Mouse (Mus musculus): ENCODE results near the gene Cd3eap. TPM values are rescaled to one million over a fixed set of nuclear protein-coding genes. Genes with fewer than 3 reads are reported as not detected.
A peak's percentile ranks its signal among the peaks of the same experiment; 100 is the strongest.

Gene Cd3eap
- total RNA-seq, 2 experiments from 2014 or later: 11.4 to 11.5 TPM

DNA sequence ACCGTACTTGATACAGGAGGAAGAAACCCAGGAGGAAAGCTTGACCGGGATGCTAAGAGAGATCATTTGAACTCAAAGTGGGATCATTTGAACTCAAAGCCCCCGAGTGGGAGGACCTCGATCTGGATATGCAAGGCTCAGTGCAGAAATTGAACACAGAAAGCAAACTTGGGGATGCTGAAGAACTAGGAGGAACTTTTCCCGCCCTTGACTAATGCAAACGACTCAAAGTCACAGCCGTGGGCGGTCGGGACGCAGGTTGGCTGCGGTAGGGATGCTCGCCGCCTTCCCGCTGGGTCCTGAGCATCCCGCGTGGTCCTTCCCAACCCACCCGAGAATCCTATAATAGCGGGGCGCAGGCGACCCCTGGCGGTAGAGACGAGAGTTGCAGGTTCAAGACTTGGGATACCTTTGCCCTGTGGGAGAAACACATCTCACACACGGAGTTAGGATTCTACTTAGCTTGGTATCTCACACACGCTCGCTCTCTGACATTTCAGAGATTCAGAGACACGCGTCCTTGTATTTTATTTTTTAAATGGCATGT is 16.7 kb downstream of the Cd3eap start:
- intact Hi-C loops (cut with DNase I): loop anchor here (1.0 kb wide), 1 partner anchor 42 kb away; no protein-coding TSS in a partner anchor
- peak; percentile 91 for DNase-seq

DNA sequence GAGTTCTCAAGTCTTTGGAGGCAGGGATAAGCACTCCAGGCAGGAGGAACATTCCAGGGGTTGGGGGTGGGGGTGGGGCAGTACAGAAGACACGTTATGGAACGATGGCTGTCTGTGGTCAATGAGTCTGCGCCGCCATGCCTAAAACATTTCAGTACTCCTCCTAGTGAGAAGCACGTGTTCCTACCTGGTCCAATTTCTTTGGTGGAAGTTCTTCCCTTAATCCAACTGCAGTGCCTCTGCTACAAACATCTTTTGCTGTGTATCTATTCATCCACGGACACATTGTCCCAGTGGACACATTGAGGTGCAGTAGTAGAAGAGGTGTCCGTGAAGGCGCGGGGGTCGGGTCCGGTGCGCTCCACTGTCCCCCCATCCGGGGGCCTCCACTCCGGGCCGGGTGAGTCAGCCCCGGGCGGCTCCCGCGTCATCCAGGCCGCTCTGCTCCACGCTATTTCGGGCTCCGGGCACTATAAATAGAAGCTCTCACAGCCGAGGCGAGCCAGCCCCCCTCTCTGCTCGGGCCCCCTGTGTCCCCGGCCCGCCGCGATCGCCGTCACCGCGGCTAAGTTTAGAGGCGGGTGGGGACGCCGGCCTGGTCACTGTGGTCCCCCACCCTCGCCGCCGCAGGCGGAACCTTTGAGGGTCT is 17.4 kb downstream of the Cd3eap start:
- DNase-seq: peak; percentile 89
- Histone ChIP-seq H3K4me3 (peak overlapping the region; percentile 76), H3K27ac (peak overlapping the region; percentile 94)
- no peak for TF ChIP-seq CTCF (IDR thresholded peaks at IDR 0.05)
- intact Hi-C loops (cut with DNase I): loop anchor here (1.0 kb wide), 1 partner anchor 42 kb away; no protein-coding TSS in a partner anchor

More for the DNA sequence above, 16.7 kb downstream of the Cd3eap start:
- H3K4me3 ChIP-seq: peak overlapping the region; percentile 76
- TF ChIP-seq CTCF (IDR thresholded peaks at IDR 0.05): 0 out of 2 replicates have a peak, but pooled peaks have one; percentile 98
- peak overlapping the region; percentile 94 for H3K27ac ChIP-seq

DNA sequence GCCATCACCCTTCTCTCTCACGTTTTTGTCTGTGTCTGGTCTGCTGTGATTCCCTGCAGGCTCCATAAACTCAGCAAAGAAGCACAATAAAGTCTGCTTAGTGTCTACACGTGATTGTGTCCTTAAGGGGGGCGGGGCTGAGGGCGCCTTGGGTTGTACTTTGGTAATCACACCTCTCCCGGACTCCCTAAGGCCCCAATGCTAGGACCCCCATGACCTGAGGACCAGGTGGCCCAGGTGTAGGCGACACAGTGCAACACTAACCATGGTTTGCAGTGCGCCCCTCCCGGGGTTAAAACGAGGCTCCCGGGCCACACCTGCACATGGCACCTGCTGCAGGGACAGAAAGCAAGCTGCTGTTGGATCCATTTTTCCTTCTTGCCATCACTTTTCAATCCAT is 18.0 kb downstream of the Cd3eap start:
- H3K27ac ChIP-seq: peak overlapping the region; percentile 94
- no peak for DNase-seq
- no peak for TF ChIP-seq CTCF (IDR thresholded peaks at IDR 0.05)
- H3K4me3 ChIP-seq: peak overlapping the region; percentile 76
- intact Hi-C loops (cut with DNase I): no loop called here

DNA sequence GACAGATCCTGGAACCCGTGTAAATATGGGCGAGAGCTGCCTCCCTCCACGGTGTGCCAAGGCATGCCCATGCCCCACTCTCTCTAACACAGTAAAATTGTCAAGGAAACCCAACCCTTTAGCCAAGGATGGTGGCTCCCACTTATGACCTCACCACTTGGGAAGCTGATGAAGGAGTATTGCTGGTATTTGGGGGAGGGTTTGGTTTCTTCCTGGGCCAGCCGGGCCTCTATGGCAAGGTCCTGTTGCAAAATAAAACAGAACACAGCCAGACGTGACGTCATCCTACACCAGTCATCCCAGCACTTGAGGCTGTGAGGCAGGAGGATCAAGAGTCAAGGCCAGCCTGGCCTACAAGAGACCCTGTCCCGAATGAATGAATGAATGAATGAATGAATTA is 20.7 kb downstream of the Cd3eap start:
- no peak overlapping the region for H3K4me3 ChIP-seq
- H3K27ac ChIP-seq: peak overlapping the region; percentile 62

DNA sequence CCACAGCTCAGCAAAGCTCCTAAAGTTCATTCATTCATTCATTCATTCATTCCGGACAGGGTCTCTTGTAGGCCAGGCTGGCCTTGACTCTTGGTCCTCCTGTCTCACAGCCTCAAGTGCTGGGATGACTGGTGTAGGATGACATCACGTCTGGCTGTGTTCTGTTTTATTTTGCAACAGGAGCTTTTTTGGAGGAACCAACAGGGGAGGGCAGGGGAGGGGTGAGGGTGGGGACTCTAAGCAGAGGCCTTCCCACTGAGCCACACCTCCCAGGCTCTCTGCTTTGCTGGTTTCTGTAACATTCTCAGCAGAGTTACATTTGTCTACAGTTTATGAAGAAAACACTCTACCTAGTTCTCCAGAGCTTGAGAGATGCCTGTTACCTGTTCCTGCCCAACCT is 21.2 kb downstream of the Cd3eap start:
- no peak for TF ChIP-seq CTCF (IDR thresholded peaks at IDR 0.05)
- peak overlapping the region; percentile 62 for H3K27ac ChIP-seq
- no peak for DNase-seq
- intact Hi-C loops (cut with DNase I): no loop called here
- H3K4me3 ChIP-seq: no peak overlapping the region

More for the DNA sequence above, 20.7 kb downstream of the Cd3eap start:
- no peak for DNase-seq
- intact Hi-C loops (cut with DNase I): no loop called here
- TF ChIP-seq CTCF (IDR thresholded peaks at IDR 0.05): no peak

DNA sequence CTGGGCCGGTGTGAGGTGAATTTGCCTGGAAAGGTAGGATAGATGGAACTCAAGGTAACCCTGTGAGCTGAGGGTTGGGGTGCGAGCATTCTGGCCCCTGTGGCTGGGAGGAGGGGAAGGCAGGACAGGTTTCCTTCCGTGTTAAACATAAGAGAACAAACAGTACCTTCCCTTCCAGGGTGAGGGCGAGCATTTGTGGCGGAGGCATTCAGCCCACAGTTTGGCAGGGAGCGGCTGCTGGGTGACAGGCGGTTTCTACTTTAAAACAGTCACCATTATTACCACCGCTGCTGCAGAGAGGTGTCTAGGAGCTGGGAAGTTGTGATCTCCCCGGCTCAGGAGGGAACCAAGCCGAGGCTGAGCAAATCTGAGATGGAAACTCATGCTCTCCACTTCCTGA is 22.2 kb downstream of the Cd3eap start:
- no peak for DNase-seq
- H3K4me3 ChIP-seq: no peak overlapping the region
- intact Hi-C loops (cut with DNase I): no loop called here
- H3K27ac ChIP-seq: peak overlapping the region; percentile 25
- no peak for TF ChIP-seq CTCF (IDR thresholded peaks at IDR 0.05)

DNA sequence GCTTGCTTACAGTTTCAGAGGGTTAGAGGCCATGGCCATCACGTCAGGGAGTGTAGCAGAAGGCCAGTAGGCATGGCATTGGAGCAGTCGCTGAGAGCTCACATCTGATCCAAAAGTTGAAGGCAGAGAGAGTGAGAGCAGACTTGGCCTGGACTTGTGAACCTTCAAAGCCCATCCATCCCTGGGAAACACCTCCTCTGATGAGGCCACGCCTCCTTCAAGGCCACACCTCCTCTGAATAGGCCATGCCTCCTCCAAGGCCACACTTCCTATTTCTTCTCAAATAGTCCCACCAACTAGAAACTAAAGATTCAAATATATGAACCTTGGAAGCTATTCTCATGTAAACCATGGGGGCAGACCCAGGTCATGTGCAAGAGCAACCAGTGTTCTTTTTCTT is 23.7 kb downstream of the Cd3eap start:
- Histone ChIP-seq H3K27ac (no peak overlapping the region), H3K4me3 (no peak overlapping the region)
- DNase-seq: no peak
- no peak for TF ChIP-seq CTCF (IDR thresholded peaks at IDR 0.05)
- intact Hi-C loops (cut with DNase I): no loop called here

DNA sequence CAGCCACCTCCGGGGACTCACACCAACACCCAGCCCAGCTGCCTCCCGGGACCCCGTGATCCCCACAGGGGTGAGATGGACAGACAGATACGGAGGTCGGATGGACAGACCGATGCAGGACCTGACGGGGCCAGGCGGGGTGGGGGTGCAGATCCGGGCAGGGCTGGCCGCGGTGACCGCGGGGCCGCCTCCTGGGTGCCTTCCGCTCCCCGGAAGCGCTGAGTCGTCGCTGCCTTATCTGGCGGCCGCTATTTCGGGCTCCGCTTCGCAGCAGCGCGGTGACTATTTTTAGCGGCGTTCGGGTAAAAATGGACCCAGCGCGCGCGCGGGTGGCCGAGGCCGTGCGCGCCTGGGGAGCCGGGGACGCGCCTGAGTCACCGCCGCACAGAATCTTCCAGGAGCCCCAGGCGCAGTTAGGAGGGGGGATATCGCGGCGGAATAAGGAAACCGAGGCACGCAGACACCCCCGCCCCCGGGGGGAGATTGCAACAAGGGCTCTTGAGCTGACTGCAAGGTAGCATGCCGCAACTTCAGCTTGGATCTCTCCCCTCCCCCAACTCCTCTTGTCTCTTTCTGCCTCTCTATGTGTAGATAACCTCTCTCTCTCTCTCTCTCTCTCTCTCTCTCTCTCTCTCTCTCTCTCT is 26.5 kb downstream of the Cd3eap start:
- Histone ChIP-seq H3K4me3 (peak overlapping the region; percentile 89), H3K27ac (peak overlapping the region; percentile 97)
- intact Hi-C loops (cut with DNase I): no loop called here
- peak; percentile 94 for DNase-seq
- no peak for TF ChIP-seq CTCF (IDR thresholded peaks at IDR 0.05)

DNA sequence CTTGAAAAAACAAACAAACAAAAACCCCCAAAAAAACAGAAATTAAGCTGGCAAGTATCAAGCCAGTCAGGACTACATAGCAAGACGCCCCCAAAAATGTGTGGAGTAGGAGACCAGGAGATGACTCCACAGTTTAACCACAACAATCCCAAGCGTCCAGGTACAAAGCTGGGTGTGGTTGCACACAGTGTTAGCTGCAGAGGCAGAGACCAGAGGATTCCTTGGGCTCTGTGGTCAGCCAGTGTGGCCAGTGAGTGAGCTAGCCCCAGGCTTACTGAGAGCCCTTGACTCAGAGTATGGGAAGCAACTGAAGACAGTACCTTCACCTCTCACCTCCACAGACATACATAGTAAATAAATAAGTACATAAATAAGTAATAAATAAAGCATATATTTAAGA is 27.4 kb downstream of the Cd3eap start:
- no peak for DNase-seq
- TF ChIP-seq CTCF (IDR thresholded peaks at IDR 0.05): no peak
- intact Hi-C loops (cut with DNase I): no loop called here
- Histone ChIP-seq H3K27ac (peak overlapping the region; percentile 97), H3K4me3 (peak overlapping the region; percentile 89)

DNA sequence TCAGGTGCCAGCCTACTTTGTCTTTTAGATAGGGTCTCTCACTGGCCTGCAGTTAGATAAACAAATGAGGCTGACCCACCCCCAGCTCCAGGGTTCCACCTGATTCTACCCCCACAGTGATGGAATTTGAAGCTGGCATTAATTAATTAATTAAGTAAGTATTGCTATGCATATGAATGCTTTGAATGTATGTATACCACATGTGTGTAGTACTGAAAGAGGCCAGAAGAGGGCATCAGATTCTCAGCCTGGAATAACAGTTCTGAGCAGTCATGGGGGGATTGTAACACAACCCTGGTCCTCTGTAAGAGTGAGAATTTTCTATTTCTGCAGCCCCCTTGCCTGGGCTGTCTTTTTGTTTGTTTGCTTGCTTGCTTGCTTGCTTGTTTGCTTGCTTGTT is 30.9 kb downstream of the Cd3eap start:
- intact Hi-C loops (cut with DNase I): no loop called here
- DNase-seq: no peak
- H3K27ac ChIP-seq: no peak overlapping the region
- H3K4me3 ChIP-seq: no peak overlapping the region
- TF ChIP-seq CTCF (IDR thresholded peaks at IDR 0.05): peak; percentile 41

DNA sequence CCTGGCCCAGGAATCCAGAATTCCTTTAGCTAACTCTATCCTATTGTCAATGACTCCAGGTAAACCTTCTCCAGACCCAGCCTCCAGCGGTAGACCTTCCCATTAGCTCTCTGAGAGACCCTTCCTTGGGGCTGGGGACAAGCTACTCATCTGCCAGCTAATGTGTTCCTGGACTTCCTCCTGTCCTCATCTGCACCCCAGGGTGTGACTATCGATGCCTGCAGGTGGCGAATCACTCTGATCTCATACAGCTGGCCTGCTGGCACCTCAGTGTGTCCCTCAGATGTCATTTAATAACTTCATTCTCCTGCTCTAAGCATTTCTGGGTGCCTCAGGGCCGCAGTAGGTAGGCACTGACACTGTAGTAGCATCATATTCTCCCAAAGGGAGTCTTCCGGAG is 31.5 kb downstream of the Cd3eap start:
- no peak for TF ChIP-seq CTCF (IDR thresholded peaks at IDR 0.05)
- intact Hi-C loops (cut with DNase I): no loop called here
- H3K4me3 ChIP-seq: peak overlapping the region; percentile 72; the same call in 1 of the 2 replicates
- DNase-seq: no peak
- peak overlapping the region; percentile 89 for H3K27ac ChIP-seq

DNA sequence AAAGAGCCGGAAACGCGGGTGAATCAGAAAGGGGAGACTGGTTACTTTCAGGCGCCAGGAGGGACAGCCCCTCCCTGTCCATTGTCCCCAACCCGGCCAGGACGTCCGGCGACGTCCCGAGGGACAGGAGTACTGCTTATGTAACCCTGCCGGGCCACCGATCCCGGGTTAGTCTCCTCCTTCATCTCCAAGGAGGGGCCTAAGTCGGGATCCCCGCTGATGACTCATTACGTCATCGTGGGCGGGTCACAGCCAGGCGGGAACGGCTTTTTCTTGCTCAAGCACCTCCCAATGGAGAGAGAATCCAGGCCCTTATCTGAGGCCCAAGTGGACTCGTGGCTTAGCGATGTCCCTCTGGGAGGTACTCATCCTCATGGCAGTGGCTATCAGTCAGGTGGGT is 32.2 kb downstream of the Cd3eap start:
- TF ChIP-seq CTCF (IDR thresholded peaks at IDR 0.05): no peak
- intact Hi-C loops (cut with DNase I): no loop called here
- peak; percentile 94 for DNase-seq
- Histone ChIP-seq H3K4me3 (peak overlapping the region; percentile 72), H3K27ac (peak overlapping the region; percentile 89)

DNA sequence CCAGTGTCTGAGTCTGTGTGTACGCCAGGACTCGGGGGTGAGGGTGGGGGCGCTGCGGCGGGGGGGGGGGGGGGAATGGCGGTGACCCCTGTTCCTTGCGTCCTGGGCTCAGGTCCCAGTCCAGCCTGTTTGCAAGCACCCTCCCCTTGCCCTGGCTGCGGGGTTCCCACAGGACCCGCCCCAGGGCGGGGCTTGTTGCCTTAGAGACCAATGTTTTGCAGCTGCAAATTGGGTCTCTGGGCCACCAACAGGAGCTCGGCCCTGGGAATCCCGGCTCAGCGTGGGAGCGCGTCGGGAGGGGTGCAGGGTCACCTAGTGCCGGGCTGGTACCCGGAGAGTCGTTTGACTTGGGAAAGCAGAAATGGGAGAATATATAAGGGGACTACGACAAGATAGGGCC is 32.9 kb downstream of the Cd3eap start:
- intact Hi-C loops (cut with DNase I): no loop called here
- TF ChIP-seq CTCF (IDR thresholded peaks at IDR 0.05): no peak
- Histone ChIP-seq H3K4me3 (peak overlapping the region; percentile 72), H3K27ac (peak overlapping the region; percentile 89)
- peak; percentile 95 for DNase-seq
